Mouse (Mus musculus) heart, postnatal 4 days (tissue): Measurements from ENCODE around the gene Bnc1. TPM values are rescaled to one million over a fixed set of nuclear protein-coding genes. Genes with fewer than 3 reads are reported as not detected.

Experiments
- DNase-seq: peaks from one replicate; pipeline ENCODE4 v3.0.0; 2021
- total RNA-seq, 2 experiments: library from RNA; stranded (reverse); gene quantifications; 2 replicates each; pipeline ENCODE4 v1.2.3; 2021

The Bnc1 gene
- total RNA-seq, 2 experiments from 2014 or later = 3.1 to 3.7 TPM

- DNase-seq = no peak
Measured at GRCm38 (mm10) chr7:81973339-81973738, 18.8 kb downstream of the Bnc1 start.

GRCm38 (mm10) chr7:81968975-81969374, 23.1 kb downstream of the Bnc1 start:
- no peak for DNase-seq

GRCm38 (mm10) chr7:81968451-81968850, 23.6 kb downstream of the Bnc1 start:
- DNase-seq = no peak

GRCm38 (mm10) chr7:81966195-81966594, 25.9 kb downstream of the Bnc1 start:
- no peak for DNase-seq

GRCm38 (mm10) chr7:81959704-81960103, 32.4 kb downstream of the Bnc1 start:
- peak; percentile 40 for DNase-seq

- DNase-seq = no peak
Measured at GRCm38 (mm10) chr7:81954208-81954846, 37.8 kb downstream of the Bnc1 start.

- no peak for DNase-seq
Measured at GRCm38 (mm10) chr7:81950499-81950898, 41.6 kb downstream of the Bnc1 start.

- no peak for DNase-seq
Measured at GRCm38 (mm10) chr7:81945398-81945797, 46.7 kb downstream of the Bnc1 start.

GRCm38 (mm10) chr7:81934806-81935205, 57.3 kb downstream of the Bnc1 start:
- no peak for DNase-seq

- peak; percentile 89 for DNase-seq
Measured at GRCm38 (mm10) chr7:81934267-81934745, 57.8 kb downstream of the Bnc1 start, which contains the start of gene Hdgfl3. TSS of gene Hdgfl3 (minus strand) at chr7:81934473.

- peak; percentile 75 for DNase-seq
Measured at GRCm38 (mm10) chr7:81933601-81934266, 58.4 kb downstream of the Bnc1 start.

- no peak for DNase-seq
Measured at GRCm38 (mm10) chr7:81933061-81933600, 59.0 kb downstream of the Bnc1 start.

- DNase-seq = no peak
Measured at GRCm38 (mm10) chr7:81932521-81933045, 59.5 kb downstream of the Bnc1 start.

- no peak for DNase-seq
Measured at GRCm38 (mm10) chr7:81928998-81929397, 63.1 kb downstream of the Bnc1 start.

- no peak for DNase-seq
Measured at GRCm38 (mm10) chr7:81921379-81921952, 70.6 kb downstream of the Bnc1 start.

- no peak for DNase-seq
Measured at GRCm38 (mm10) chr7:81920314-81920713, 71.8 kb downstream of the Bnc1 start.

GRCm38 (mm10) chr7:81918316-81918715, 73.8 kb downstream of the Bnc1 start:
- DNase-seq = no peak

Other genes with a start within 250 kb of the Bnc1 start
- gene Ramac, start 229.4 kb downstream of the Bnc1 start, total RNA-seq = 10 to 100 TPM; 28.6 to 32.2 TPM
- gene 3110040N11Rik, start 202.8 kb downstream of the Bnc1 start, total RNA-seq = 10 to 100 TPM; 25.4 to 28.0 TPM
- gene Btbd1, start 162.9 kb downstream of the Bnc1 start, total RNA-seq = 100 to 1,000 TPM; 128 to 133 TPM
- gene Gm10160, start 136.5 kb downstream of the Bnc1 start, total RNA-seq = not detected
- 10 to 100 TPM; 11.8 to 20.6 TPM for gene Tm6sf1, start 133.3 kb downstream of the Bnc1 start, total RNA-seq
- 10 to 100 TPM; 17.6 to 20.2 TPM for gene Hdgfl3, start 57.8 kb downstream of the Bnc1 start, total RNA-seq
- 1 to 10 TPM; 1.9 to 2.9 TPM for gene Sh3gl3, start 181.5 kb upstream of the Bnc1 start, total RNA-seq